Mouse (Mus musculus) embryonic facial prominence, embryonic 11.5 days (tissue): ENCODE data around the gene Kalrn. TPM values are rescaled to one million over a fixed set of nuclear protein-coding genes. Genes with fewer than 3 reads are reported as not detected.

Experiments used
- ATAC-seq: fragments of 200-750 bp; cut with Nextera tagmentation; replicated peaks from 2 replicates; pipeline ENCODE4 v1.8.0; 2017; ENCODE audit warnings: low read depth; ENCODE audit not compliant: insufficient number of reproducible peaks, low FRiP score, low TSS enrichment
- DNase-seq: peaks from one replicate; pipeline ENCODE4 v3.0.0-alpha.2; 2015; ENCODE audit warnings: low spot score
- H3K27ac ChIP-seq: fragments of 300-500 bp; sonication (generic); replicated peaks from 2 replicates; pipeline ENCODE4 v1.5.1; 2014; ENCODE audit warnings: mild to moderate bottlenecking, low read depth, low read length, control low read depth
- H3K27me3 ChIP-seq: fragments of 300-500 bp; sonication (generic); 2 replicates; pipeline ENCODE4 v1.6.1; 2014; ENCODE audit warnings: mild to moderate bottlenecking, low read length, moderate library complexity, mixed read lengths; ENCODE audit not compliant: control insufficient read depth, insufficient read depth
- H3K36me3 ChIP-seq: fragments of 300-500 bp; sonication (generic); replicated peaks from 2 replicates; pipeline ENCODE4 v1.6.1; 2014; ENCODE audit warnings: low read depth, mild to moderate bottlenecking, low read length, moderate library complexity, mixed read lengths; ENCODE audit not compliant: control insufficient read depth, insufficient read depth
- H3K4me1 ChIP-seq: fragments of 300-500 bp; sonication (generic); 2 replicates; pipeline ENCODE4 v1.6.1; 2014; ENCODE audit warnings: low read length, mixed read lengths; ENCODE audit not compliant: control insufficient read depth, insufficient read depth
- H3K4me2 ChIP-seq: fragments of 300-500 bp; sonication (generic); 2 replicates; pipeline ENCODE4 v1.6.1; 2014; ENCODE audit warnings: low read depth, mild to moderate bottlenecking, control low read depth, low read length, moderate library complexity
- H3K4me3 ChIP-seq: fragments of 300-500 bp; sonication (generic); 2 replicates; pipeline ENCODE4 v1.5.1; 2014; ENCODE audit warnings: low read depth, low read length, control low read depth
- H3K9ac ChIP-seq: fragments of 300-500 bp; sonication (generic); replicated peaks from 2 replicates; pipeline ENCODE4 v1.6.1; 2014; ENCODE audit warnings: mild to moderate bottlenecking, control low read depth, low read length
- H3K9me3 ChIP-seq: fragments of 300-500 bp; sonication (generic); replicated peaks from 2 replicates; pipeline ENCODE4 v1.6.1; 2016; ENCODE audit warnings: mild to moderate bottlenecking, low read length, inconsistent platforms, mixed read lengths; ENCODE audit not compliant: control insufficient read depth
- WGBS: fragments of 180-500 bp; shearing (Covaris S2); extraction: QIAGEN DNeasy Blood & Tissue Kit; methylation state at CpG from one replicate; pipeline ENCODE4 v1.1.7; 2014; 5-methylcytosine and 5-hydroxymethylcytosine counted together
- polyA plus RNA-seq: library from polyadenylated mRNA; unstranded; fragments of >200 nt; fragmentation: Nextera tagmentation; extraction: Ambion mirVana; gene quantifications from 2 replicates; pipeline ENCODE4 v1.2.1, GENCODE M21; 2014

Gene Kalrn
- polyA plus RNA-seq, 1 experiment from 2014 or later, result 12.0 TPM

DNA sequence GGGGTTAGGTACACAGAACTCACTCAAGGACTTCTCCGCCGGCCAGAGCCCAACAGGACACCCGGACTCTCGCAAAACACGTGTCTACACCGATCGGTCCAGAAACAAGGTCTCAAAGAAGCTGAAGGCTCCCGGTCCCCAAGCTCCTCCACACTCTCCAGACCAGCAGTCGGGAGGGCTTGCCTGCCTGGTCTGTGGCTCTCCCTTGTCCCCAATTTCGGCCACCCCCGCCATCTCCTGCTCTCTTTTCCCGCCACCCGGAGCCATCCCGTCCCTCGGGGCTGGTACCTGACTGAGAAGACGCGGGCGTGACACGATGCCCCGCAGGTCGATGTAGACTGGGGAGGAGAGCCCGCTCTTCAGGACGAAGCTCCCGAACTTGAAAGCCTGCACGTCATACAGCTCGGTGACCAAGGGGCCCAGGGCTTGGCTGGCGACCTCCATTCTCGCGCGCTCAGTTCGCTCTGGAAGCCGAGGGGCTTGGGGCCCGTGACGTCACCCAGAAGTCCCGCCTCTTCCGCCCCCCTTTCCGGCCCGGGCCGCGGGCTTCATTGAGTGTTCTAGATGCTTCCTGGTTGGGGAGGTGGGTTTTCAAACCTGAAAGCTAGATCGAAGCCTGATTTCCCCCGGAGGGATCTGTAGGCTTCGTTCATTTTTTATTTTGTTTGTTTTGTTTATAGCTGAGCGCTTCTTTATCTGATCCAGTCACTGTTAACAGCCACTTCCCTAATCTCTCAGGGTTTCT is 606.6 kb downstream of the Kalrn start, which contains the start of gene Umps:
Umps (minus strand) TSS at position 501 of the 745 bp plus-strand sequence.
- Histone ChIP-seq H3K27me3 (no peaks in the 10 kb centered on the region), H3K4me2 (peak within 1 kb of the TSS; percentile 52), H3K27ac (peak within 1 kb of the TSS; percentile 30; the same call in 1 of the 2 replicates), H3K36me3 (no peaks in the 10 kb centered on the region), H3K9me3 (no peaks in the 10 kb centered on the region), H3K4me3 (peak within 1 kb of the TSS; percentile 72), H3K4me1 (no peaks in the 10 kb centered on the region), H3K9ac (peak within 1 kb of the TSS; percentile 83)
- peak; percentile 93 for DNase-seq
- ATAC-seq, result peak; percentile 93
- 1% methylated on average over 44 of the region's 44 CpGs for WGBS

DNA sequence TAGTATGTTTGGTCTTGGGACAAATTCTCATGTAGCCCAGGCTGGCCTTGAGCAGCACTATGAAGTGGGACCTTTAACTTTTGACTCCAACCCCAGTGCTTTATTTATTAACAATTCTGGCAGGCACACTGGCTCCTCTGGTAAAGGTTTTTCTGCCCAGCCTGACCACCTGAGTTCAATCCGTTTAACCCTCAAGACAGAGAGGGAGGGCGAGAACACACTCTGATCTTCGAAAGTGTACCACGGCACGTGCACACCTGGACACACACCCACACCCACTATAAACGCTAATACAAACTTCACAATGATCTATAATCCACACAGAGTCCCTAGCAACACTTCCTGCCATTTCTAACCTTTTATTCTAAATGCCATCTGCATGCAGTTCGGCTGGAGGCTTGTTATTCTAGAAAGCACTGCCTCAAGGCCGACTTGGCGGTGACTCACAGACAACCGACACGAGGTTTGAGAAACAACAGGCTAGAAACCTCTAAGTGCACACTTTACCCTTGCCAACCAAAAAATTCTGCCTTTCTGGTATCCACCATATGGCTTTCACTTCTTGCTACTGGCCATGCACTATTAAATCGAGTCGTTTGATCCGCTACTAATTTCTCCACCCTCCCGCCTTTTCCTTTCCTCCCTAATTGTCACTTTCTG is 607.3 kb downstream of the Kalrn start:
- Histone ChIP-seq H3K4me1 (no peaks in the 10 kb centered on the region), H3K4me2 (peak overlapping the region; percentile 52), H3K9ac (peak overlapping the region; percentile 83), H3K4me3 (peak overlapping the region; percentile 72), H3K27me3 (no peaks in the 10 kb centered on the region), H3K9me3 (no peaks in the 10 kb centered on the region), H3K36me3 (peaks cover 6% of the 10 kb centered on the region), H3K27ac (0 out of 2 replicates have a peak overlapping the region, but pooled peaks have one; percentile 30)
- DNase-seq (peak; percentile 30), ATAC-seq (no peak)
- WGBS, result 14% methylated on average over 15 of the region's 15 CpGs

DNA sequence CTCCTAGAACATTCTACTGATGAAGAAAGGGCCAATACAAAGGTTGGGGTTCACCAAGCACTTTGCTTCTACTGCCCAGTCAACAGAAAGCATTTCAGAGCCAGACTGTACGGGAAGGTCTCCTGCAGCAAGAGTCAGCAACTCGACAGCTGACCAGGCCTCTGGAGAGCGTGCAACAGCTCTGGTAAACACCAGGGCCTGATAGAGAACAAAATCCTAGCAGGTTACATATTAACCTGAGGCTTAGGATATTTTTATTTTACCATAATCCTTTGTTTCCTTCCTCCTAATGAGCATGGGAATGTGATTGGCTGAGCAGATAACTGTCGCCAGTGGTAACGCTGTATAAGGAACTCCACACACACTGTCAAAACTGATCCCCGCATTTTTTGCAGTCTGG is 609.8 kb downstream of the Kalrn start:
- Histone ChIP-seq H3K4me1 (no peaks in the 10 kb centered on the region), H3K9me3 (no peaks in the 10 kb centered on the region), H3K27ac (no peak overlapping the region), H3K27me3 (no peaks in the 10 kb centered on the region), H3K9ac (no peak overlapping the region), H3K4me3 (no peak overlapping the region), H3K36me3 (peaks cover 6% of the 10 kb centered on the region), H3K4me2 (no peak overlapping the region)
- ATAC-seq (no peak), DNase-seq (no peak)
- 89% methylated on average over 6 of the region's 6 CpGs for WGBS

DNA sequence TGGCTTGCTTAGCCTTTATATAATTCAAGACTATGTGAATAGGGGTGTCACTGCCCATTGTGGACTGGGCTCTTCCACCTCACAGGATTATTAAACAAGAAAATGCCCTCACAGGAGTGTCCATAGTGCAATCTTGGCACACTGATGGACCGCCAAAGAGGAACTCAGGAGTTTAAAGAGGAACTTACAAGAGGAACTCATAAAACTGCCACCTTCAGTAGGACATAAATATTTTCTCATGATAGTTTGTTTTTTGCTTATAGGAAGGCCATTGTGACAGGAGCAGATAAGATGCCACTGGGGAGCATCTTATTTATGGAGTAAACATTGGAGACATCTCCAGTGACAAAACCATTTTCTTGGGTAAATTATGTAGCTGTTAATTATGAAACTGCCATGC is 618.5 kb downstream of the Kalrn start:
- ATAC-seq (no peak), DNase-seq (no peak)
- Histone ChIP-seq H3K9me3 (no peaks in the 10 kb centered on the region), H3K4me2 (no peak overlapping the region), H3K27ac (no peak overlapping the region), H3K4me1 (no peaks in the 10 kb centered on the region), H3K36me3 (peaks cover 13% of the 10 kb centered on the region), H3K4me3 (no peak overlapping the region), H3K9ac (no peak overlapping the region), H3K27me3 (no peaks in the 10 kb centered on the region)
- WGBS, result 97% methylated on average over 1 of the region's 1 CpGs

DNA sequence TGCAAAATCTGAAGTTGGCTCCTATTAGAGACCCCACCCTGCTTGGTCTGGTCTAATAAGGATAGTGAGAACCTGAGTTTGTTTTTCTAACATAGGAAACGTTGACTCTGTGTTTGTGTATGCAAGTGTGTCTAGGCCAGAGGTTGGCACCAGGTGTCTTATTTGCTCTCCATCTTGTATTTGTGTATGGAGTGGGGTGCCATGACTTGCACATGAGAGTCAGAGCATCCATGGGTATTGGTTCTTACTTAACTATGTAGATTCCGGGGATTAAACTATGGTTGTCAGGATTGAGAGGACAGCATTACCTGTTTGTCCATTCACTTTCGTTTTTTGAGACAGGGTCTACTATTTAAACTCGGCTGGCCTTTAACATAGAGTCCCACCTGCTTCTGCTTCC is 620.3 kb downstream of the Kalrn start:
- Histone ChIP-seq H3K4me3 (no peak overlapping the region), H3K9ac (no peak overlapping the region), H3K4me1 (no peaks in the 10 kb centered on the region), H3K27me3 (no peaks in the 10 kb centered on the region), H3K27ac (no peak overlapping the region), H3K36me3 (peaks cover 16% of the 10 kb centered on the region), H3K4me2 (no peak overlapping the region), H3K9me3 (no peaks in the 10 kb centered on the region)
- no peak for ATAC-seq
- no peak for DNase-seq
- whole genome bisulfite sequencing, result 78% methylated on average over 4 of the region's 4 CpGs

DNA sequence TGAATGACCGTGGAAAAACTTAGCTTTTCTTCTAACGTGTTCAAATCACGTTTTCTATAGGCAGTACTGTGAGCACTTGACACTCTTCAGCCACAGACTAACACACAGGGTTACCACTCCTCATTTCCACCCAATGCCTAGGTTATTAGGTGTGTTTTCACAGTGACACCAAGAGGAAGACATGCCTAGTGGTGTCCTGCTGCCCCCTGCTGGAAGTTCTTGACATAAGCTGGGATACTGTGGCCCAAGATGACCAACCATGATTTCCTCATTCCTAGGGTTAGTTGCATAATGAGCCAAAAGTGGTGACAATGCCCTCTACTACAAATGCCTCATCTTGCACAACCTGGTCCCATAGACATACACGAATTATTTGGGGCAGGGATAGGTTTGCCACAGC is 622.5 kb downstream of the Kalrn start:
- H3K36me3 ChIP-seq, result peaks cover 10% of the 10 kb centered on the region
- WGBS, result 38% methylated on average over 4 of the region's 4 CpGs
- H3K27ac ChIP-seq, result no peak overlapping the region
- no peak overlapping the region for H3K4me2 ChIP-seq
- no peaks in the 10 kb centered on the region for H3K9me3 ChIP-seq
- H3K4me1 ChIP-seq, result no peaks in the 10 kb centered on the region
- DNase-seq, result peak; percentile 89
- H3K9ac ChIP-seq, result no peak overlapping the region
- ATAC-seq, result 0 out of 2 replicates have a peak, but pooled peaks have one; percentile 70
- no peaks in the 10 kb centered on the region for H3K27me3 ChIP-seq
- H3K4me3 ChIP-seq, result no peak overlapping the region

DNA sequence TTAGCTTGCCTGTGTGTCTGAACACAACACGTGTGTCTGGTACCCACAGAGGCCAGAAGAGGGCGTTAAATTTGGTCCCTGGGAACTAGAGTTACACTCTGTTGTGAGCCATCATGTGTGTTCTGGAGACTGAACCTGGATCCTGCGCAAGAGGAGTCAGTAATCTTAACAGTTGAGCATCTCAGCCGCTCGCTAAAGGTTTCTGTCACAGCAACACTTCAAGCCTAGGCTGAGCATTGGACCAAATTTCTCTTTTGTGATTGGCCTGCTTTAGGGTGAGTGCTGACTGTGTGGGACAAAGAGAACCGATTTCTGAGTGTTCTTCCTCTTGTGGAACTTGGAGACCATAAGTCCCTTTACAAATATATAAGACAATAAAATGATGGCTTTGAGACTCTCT is 622.9 kb downstream of the Kalrn start:
- Histone ChIP-seq H3K27ac (no peak overlapping the region; the same call in 1 of the 2 replicates), H3K27me3 (no peaks in the 10 kb centered on the region), H3K4me1 (no peaks in the 10 kb centered on the region), H3K4me2 (no peak overlapping the region), H3K4me3 (no peak overlapping the region), H3K36me3 (peaks cover 10% of the 10 kb centered on the region), H3K9me3 (no peaks in the 10 kb centered on the region), H3K9ac (no peak overlapping the region)
- ATAC-seq (no peak), DNase-seq (no peak)
- 79% methylated on average over 6 of the region's 6 CpGs for WGBS
